Mouse (Mus musculus): Measurements from ENCODE around the gene Ghrhr. TPM values are rescaled to one million over a fixed set of nuclear protein-coding genes. Genes with fewer than 3 reads are reported as not detected.

Gene Ghrhr
- polyA plus RNA-seq, 1 experiment from 2014 or later, result 0.06 TPM

- no peak for ATAC-seq (ENCODE audit: low read depth)
- Histone ChIP-seq H3K27me3 (no peaks in the 10 kb centered on the region), H3K4me3 (replicated peaks) (peak overlapping the region; percentile 12; the same call in 1 of the 2 replicates), H3K9me3 (replicated peaks) (no peaks in the 10 kb centered on the region), H3K4me1 (replicated peaks) (peaks cover 100% of the 10 kb centered on the region), H3K4me2 (peak overlapping the region; percentile 69), H3K9ac (peak overlapping the region; percentile 77), H3K36me3 (0 out of 2 replicates have a peak, but pooled peaks cover 13% of the 10 kb centered on the region), H3K27ac (peak overlapping the region; percentile 89)
- WGBS (ENCODE audit: insufficient replicate concordance), result 35% methylated on average over 5 of the region's 5 CpGs
- DNase-seq, result no peak
These were observed 34.4 kb upstream of the Ghrhr start for GRCm38 (mm10) chr6:55341688-55342087.

GRCm38 (mm10) chr6:55342328-55342727 lies 33.8 kb upstream of the Ghrhr start:
- H3K9me3 ChIP-seq (replicated peaks), result no peaks in the 10 kb centered on the region
- peak overlapping the region; percentile 89 for H3K27ac ChIP-seq
- 51% methylated on average over 9 of the region's 9 CpGs for WGBS (ENCODE audit: insufficient replicate concordance)
- peak overlapping the region; percentile 69 for H3K4me2 ChIP-seq
- H3K36me3 ChIP-seq, result 0 out of 2 replicates have a peak, but pooled peaks cover 13% of the 10 kb centered on the region
- ATAC-seq (ENCODE audit: low read depth) (peak; percentile 74), DNase-seq (no peak)
- peak overlapping the region; percentile 65 for H3K9ac ChIP-seq
- H3K27me3 ChIP-seq, result no peaks in the 10 kb centered on the region
- H3K4me3 ChIP-seq (replicated peaks), result peak overlapping the region; percentile 36
- H3K4me1 ChIP-seq (replicated peaks), result peaks cover 100% of the 10 kb centered on the region

DNA sequence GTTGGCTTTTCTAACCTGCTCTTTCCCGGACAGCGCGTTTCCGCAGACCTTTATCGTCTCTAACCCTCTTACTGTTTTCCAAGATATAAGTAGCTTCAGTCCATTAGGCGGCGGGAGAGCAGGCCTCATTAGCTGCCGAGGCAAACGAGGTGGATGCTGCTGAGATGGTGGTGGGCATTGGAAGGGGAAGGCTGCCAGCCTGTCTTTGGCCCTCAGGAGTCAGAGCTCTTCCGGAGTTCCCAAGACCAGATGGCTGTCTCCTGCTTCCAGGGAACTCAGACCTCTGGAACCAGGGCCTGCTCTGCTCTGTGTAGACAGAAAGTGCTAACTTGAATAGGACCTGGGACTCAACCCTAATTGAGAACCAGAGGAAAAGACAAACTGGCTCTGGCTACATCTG lies 32.6 kb upstream of the Ghrhr start:
- 86% methylated on average over 10 of the region's 10 CpGs for WGBS (ENCODE audit: insufficient replicate concordance)
- Histone ChIP-seq H3K27me3 (no peaks in the 10 kb centered on the region), H3K4me3 (replicated peaks) (no peak overlapping the region), H3K4me1 (replicated peaks) (peaks cover 100% of the 10 kb centered on the region), H3K4me2 (no peak overlapping the region), H3K27ac (peak overlapping the region; percentile 89), H3K36me3 (0 out of 2 replicates have a peak, but pooled peaks cover 13% of the 10 kb centered on the region), H3K9ac (no peak overlapping the region), H3K9me3 (replicated peaks) (no peaks in the 10 kb centered on the region)
- ATAC-seq (ENCODE audit: low read depth) (no peak), DNase-seq (no peak)

- Histone ChIP-seq H3K4me1 (replicated peaks) (peaks cover 100% of the 10 kb centered on the region), H3K9me3 (replicated peaks) (no peaks in the 10 kb centered on the region), H3K36me3 (0 out of 2 replicates have a peak, but pooled peaks cover 13% of the 10 kb centered on the region), H3K27ac (peak overlapping the region; percentile 89), H3K27me3 (no peaks in the 10 kb centered on the region), H3K4me2 (no peak overlapping the region), H3K4me3 (replicated peaks) (no peak overlapping the region), H3K9ac (no peak overlapping the region)
- no peak for ATAC-seq (ENCODE audit: low read depth)
- WGBS (ENCODE audit: insufficient replicate concordance), result 69% methylated on average over 9 of the region's 9 CpGs
- no peak for DNase-seq
These were observed 31.6 kb upstream of the Ghrhr start for GRCm38 (mm10) chr6:55344291-55345016.

DNA sequence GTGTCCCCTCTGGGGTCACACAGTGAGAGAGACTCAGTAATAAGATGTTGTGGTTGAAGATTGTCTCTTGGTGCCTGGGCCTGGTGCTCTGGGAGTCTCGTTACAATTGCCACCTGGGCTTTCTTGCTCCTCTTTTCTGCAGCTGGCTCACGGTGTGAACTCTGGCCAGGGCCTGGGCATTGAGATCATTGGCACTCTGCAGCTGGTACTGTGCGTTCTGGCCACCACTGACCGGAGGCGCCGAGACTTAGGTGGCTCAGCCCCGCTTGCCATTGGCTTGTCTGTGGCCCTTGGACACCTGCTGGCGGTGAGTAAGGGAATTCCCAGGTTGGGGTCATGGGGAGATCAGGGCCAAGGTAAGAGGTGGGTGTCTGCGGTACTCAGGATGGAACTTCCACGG lies 30.8 kb upstream of the Ghrhr start:
- Histone ChIP-seq H3K27ac (0 out of 2 replicates have a peak overlapping the region, but pooled peaks have one; percentile 31), H3K9ac (no peak overlapping the region), H3K27me3 (no peaks in the 10 kb centered on the region), H3K4me3 (replicated peaks) (no peak overlapping the region), H3K9me3 (replicated peaks) (no peaks in the 10 kb centered on the region), H3K4me1 (replicated peaks) (peaks cover 95% of the 10 kb centered on the region), H3K36me3 (0 out of 2 replicates have a peak, but pooled peaks cover 13% of the 10 kb centered on the region), H3K4me2 (no peak overlapping the region)
- no peak for ATAC-seq (ENCODE audit: low read depth)
- DNase-seq, result no peak
- WGBS (ENCODE audit: insufficient replicate concordance), result 83% methylated on average over 10 of the region's 10 CpGs

- Histone ChIP-seq H3K36me3 (0 out of 2 replicates have a peak, but pooled peaks cover 13% of the 10 kb centered on the region), H3K4me1 (replicated peaks) (peaks cover 83% of the 10 kb centered on the region), H3K27ac (0 out of 2 replicates have a peak overlapping the region, but pooled peaks have one; percentile 5), H3K9ac (no peak overlapping the region), H3K27me3 (no peaks in the 10 kb centered on the region), H3K9me3 (replicated peaks) (no peaks in the 10 kb centered on the region), H3K4me2 (no peak overlapping the region), H3K4me3 (replicated peaks) (no peak overlapping the region)
- DNase-seq, result no peak
- ATAC-seq (ENCODE audit: low read depth), result no peak
- WGBS (ENCODE audit: insufficient replicate concordance), result 72% methylated on average over 7 of the region's 7 CpGs
These were observed 29.6 kb upstream of the Ghrhr start for GRCm38 (mm10) chr6:55346491-55346890.

DNA sequence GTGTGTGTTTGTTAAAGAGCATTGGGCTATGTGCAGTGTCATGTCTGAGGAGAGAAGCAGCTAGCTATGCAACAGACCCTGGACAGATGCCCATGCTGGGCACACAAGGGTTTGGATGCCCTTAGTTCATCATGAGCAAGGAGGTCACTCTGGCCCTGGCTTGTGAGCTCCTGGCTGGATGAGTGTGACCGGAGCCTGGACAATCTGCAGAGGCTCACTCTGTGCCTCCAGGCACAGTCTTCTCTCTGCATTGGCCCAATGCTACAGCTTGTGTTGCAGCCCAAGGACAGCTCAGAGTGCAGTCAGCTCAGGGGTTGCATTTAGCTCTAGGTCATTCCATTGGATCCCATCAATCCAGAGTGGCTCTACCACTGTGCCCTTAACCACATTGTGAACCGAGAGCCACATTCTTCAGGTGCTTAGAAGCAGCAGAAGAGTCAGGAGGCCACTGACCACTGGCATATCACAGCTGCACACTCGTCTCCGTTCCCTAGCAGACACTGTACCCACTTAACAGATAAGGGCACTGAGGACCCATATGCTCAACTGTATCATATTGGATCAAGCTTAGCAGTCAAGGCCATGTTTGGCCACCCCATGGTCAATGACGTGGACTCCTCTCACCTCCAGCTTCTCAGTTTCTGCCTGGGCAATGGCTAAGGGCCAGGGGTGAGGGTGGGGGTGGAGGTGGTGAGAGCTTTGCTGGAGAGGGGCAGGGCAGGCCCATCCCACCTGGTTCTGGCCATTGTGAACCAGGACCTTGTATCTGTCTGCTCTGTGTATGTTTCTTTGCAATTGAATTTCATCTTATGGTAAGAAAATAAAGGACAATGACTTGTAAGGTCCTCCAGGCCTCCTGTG lies 28.2 kb upstream of the Ghrhr start:
- 0 out of 2 replicates have a peak, but pooled peaks cover 13% of the 10 kb centered on the region for H3K36me3 ChIP-seq
- peaks cover 69% of the 10 kb centered on the region for H3K4me1 ChIP-seq (replicated peaks)
- DNase-seq (no peak), ATAC-seq (ENCODE audit: low read depth) (peak; percentile 82)
- no peaks in the 10 kb centered on the region for H3K27me3 ChIP-seq
- H3K9ac ChIP-seq, result peak overlapping the region; percentile 37; the same call in 1 of the 2 replicates
- no peaks in the 10 kb centered on the region for H3K9me3 ChIP-seq (replicated peaks)
- H3K4me3 ChIP-seq (replicated peaks), result no peak overlapping the region
- H3K27ac ChIP-seq, result peak overlapping the region; percentile 51
- 37% methylated on average over 5 of the region's 5 CpGs for whole genome bisulfite sequencing (ENCODE audit: insufficient replicate concordance)
- H3K4me2 ChIP-seq, result peak overlapping the region; percentile 33

DNA sequence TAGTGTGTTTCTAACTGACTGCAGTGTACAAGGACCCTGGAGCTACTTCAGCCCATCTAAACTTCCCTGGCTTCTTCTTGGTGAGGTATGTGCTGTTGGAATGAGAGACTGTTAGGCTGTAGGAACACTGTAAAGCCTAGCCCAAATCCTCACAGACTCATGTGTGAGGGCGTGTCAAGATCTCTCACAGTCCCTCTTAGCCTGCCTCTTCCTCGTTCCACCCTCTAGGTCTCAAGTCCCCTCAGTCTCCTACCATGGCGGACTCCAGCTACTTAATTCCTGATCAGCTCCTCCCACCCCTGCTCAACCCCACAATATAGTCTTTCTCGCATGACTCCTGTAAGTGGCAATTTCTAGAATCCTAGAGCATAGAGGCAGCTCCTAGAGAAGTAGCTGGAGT lies 26.9 kb upstream of the Ghrhr start:
- no peak overlapping the region for H3K4me2 ChIP-seq
- H3K36me3 ChIP-seq, result 0 out of 2 replicates have a peak, but pooled peaks cover 13% of the 10 kb centered on the region
- 65% methylated on average over 4 of the region's 4 CpGs for WGBS (ENCODE audit: insufficient replicate concordance)
- no peak overlapping the region for H3K4me3 ChIP-seq (replicated peaks)
- no peaks in the 10 kb centered on the region for H3K9me3 ChIP-seq (replicated peaks)
- peak overlapping the region; percentile 40; the same call in 1 of the 2 replicates for H3K9ac ChIP-seq
- no peak for ATAC-seq (ENCODE audit: low read depth)
- DNase-seq, result no peak
- H3K4me1 ChIP-seq (replicated peaks), result peaks cover 56% of the 10 kb centered on the region
- H3K27ac ChIP-seq, result peak overlapping the region; percentile 51
- H3K27me3 ChIP-seq, result no peaks in the 10 kb centered on the region

GRCm38 (mm10) chr6:55350383-55350952 lies 25.6 kb upstream of the Ghrhr start:
- Histone ChIP-seq H3K4me3 (replicated peaks) (no peak overlapping the region), H3K9ac (no peak overlapping the region), H3K27ac (no peak overlapping the region), H3K4me2 (no peak overlapping the region), H3K36me3 (0 out of 2 replicates have a peak, but pooled peaks cover 10% of the 10 kb centered on the region), H3K27me3 (no peaks in the 10 kb centered on the region), H3K4me1 (replicated peaks) (peaks cover 56% of the 10 kb centered on the region), H3K9me3 (replicated peaks) (no peaks in the 10 kb centered on the region)
- no peak for ATAC-seq (ENCODE audit: low read depth)
- no peak for DNase-seq
- 78% methylated on average over 6 of the region's 6 CpGs for WGBS (ENCODE audit: insufficient replicate concordance)

GRCm38 (mm10) chr6:55351712-55352111 lies 24.4 kb upstream of the Ghrhr start:
- Histone ChIP-seq H3K36me3 (no peaks in the 10 kb centered on the region), H3K9ac (no peak overlapping the region), H3K4me3 (replicated peaks) (no peak overlapping the region), H3K4me2 (no peak overlapping the region), H3K27me3 (no peaks in the 10 kb centered on the region), H3K27ac (no peak overlapping the region), H3K4me1 (replicated peaks) (peaks cover 56% of the 10 kb centered on the region), H3K9me3 (replicated peaks) (no peaks in the 10 kb centered on the region)
- DNase-seq, result no peak
- ATAC-seq (ENCODE audit: low read depth), result no peak
- 69% methylated on average over 7 of the region's 7 CpGs for WGBS (ENCODE audit: insufficient replicate concordance)

Measured in liver, embryonic 13.5 days (tissue).